Mouse (Mus musculus) liver, adult 2 months (tissue): Measurements from ENCODE around the gene Adam3. TPM values are rescaled to one million over a fixed set of nuclear protein-coding genes. Genes with fewer than 3 reads are reported as not detected.

Experiments
- DNase-seq: peaks from one replicate; pipeline ENCODE4 v3.0.0-alpha.2; 2011; ENCODE audit warnings: low read depth, low spot score; ENCODE audit errors: extremely low read depth
- H3K27ac ChIP-seq: fragments of 200-500 bp; replicated peaks from 2 replicates; pipeline ENCODE4 v1.5.1; 2012; ENCODE audit warnings: low read depth, mild to moderate bottlenecking, control low read depth, inconsistent platforms, low read length; ENCODE audit not compliant: insufficient read depth
- H3K27me3 ChIP-seq: fragments of 200-500 bp; 2 replicates; pipeline ENCODE4 v1.6.1; 2012; ENCODE audit warnings: mild to moderate bottlenecking, moderate library complexity, low read length, inconsistent platforms; ENCODE audit not compliant: control insufficient read depth, insufficient read depth
- H3K36me3 ChIP-seq: fragments of 200-500 bp; 2 replicates; pipeline ENCODE4 v1.6.1; 2012; ENCODE audit warnings: low read length, inconsistent platforms; ENCODE audit not compliant: control insufficient read depth, insufficient read depth
- H3K4me1 ChIP-seq: fragments of 200-500 bp; 2 replicates; pipeline ENCODE4 v1.6.1; 2011; ENCODE audit warnings: low read length; ENCODE audit not compliant: control insufficient read depth, insufficient read depth
- H3K4me3 ChIP-seq: fragments of 200-500 bp; 2 replicates; pipeline ENCODE4 v1.5.1; 2011; ENCODE audit warnings: low read depth, mild to moderate bottlenecking, control low read depth, low read length, moderate library complexity; ENCODE audit not compliant: insufficient read depth
- H3K79me2 ChIP-seq: fragments of 200-500 bp; 2 replicates; pipeline ENCODE4 v1.6.1; 2012; ENCODE audit warnings: inconsistent platforms, mild to moderate bottlenecking, low read length, moderate library complexity; ENCODE audit not compliant: control insufficient read depth, insufficient read depth
- H3K9ac ChIP-seq: fragments of 200-500 bp; 2 replicates; pipeline ENCODE4 v1.6.1; 2012; ENCODE audit warnings: low read depth, mild to moderate bottlenecking, control low read depth, inconsistent platforms, low read length
- CTCF ChIP-seq: fragments of 200-500 bp; IDR thresholded peaks from 2 replicates; pipeline ENCODE4 v1.5.1; 2011; ENCODE audit warnings: low read depth, low read length, control low read depth
- POLR2A ChIP-seq: fragments of 200-500 bp; IDR thresholded peaks from 2 replicates; pipeline ENCODE4 v1.6.1; 2011; ENCODE audit warnings: low read length, control low read depth; ENCODE audit not compliant: insufficient read depth; ENCODE audit errors: extremely low read depth
- WGBS: fragments of 180-500 bp; shearing (Covaris S2); methylation state at CpG from one replicate; pipeline ENCODE4 v1.1.7; 2018; 5-methylcytosine and 5-hydroxymethylcytosine counted together
- polyA plus RNA-seq: library from polyadenylated mRNA; depleted of rRNA; stranded (reverse); fragments of >200 nt; gene quantifications from 2 replicates; pipeline ENCODE4 v1.2.3, GENCODE M21; 2012; rRNA removed
- total RNA-seq: library from RNA; depleted of rRNA; stranded (reverse); fragments of >200 nt; gene quantifications from 2 replicates; pipeline ENCODE4 v1.2.3, GENCODE M21; 2014; rRNA removed

Adam3 gene
- total RNA-seq = not detected in 2 replicates
- polyA plus RNA-seq = 0.30 TPM in 1 of 2 replicates, not detected in the other

GRCm38 (mm10) chr8:24725630-24726029 is at the start of gene Adam3:
TSS of gene Adam3 (minus strand) at chr8:24725852.
- H3K27me3 ChIP-seq = no peaks in the 10 kb centered on the region
- H3K27ac ChIP-seq = no peak within 1 kb of the TSS
- DNase-seq = no peak
- 55% methylated on average over 11 of the region's 11 CpGs for WGBS
- no peak within 1 kb of the TSS for H3K4me3 ChIP-seq
- H3K4me1 ChIP-seq = no peaks in the 10 kb centered on the region
- H3K9ac ChIP-seq = no peak within 1 kb of the TSS
- no peaks in the 10 kb centered on the region for H3K79me2 ChIP-seq
- no peaks in the 10 kb centered on the region for H3K36me3 ChIP-seq
- no peak for TF ChIP-seq POLR2A
- TF ChIP-seq CTCF = no peak

- DNase-seq = peak; percentile 4
- H3K79me2 ChIP-seq = no peaks in the 10 kb centered on the region
- no peak overlapping the region for H3K27ac ChIP-seq
- no peaks in the 10 kb centered on the region for H3K27me3 ChIP-seq
- no peaks in the 10 kb centered on the region for H3K36me3 ChIP-seq
- no peak overlapping the region for H3K4me3 ChIP-seq
- TF ChIP-seq CTCF (no peak), POLR2A (no peak)
- no peak overlapping the region for H3K9ac ChIP-seq
- WGBS = 72% methylated on average over 16 of the region's 16 CpGs
- H3K4me1 ChIP-seq = no peaks in the 10 kb centered on the region
These were observed 596 bp downstream of the Adam3 start for GRCm38 (mm10) chr8:24724886-24725626.

Other genes with a start within 250 kb of the Adam3 start
- gene Adam5, start 98.5 kb upstream of the Adam3 start, total RNA-seq = not detected in 2 replicates
- not detected in 2 replicates for gene Adam5, start 98.5 kb upstream of the Adam3 start, polyA plus RNA-seq